Mouse (Mus musculus) layer of hippocampus, adult 11-12 months (tissue): Measurements from ENCODE around the gene Btd.
A peak's percentile ranks its signal among the peaks of the same experiment; 100 is the strongest.
"Not testable (repeated sequence)": the region's sequence is repeated elsewhere in the genome, so short reads cannot be mapped to it uniquely, and the experiment has no call there.

ENCODE experiments used
- DNase-seq: peaks from one replicate; pipeline ENCODE4 v3.0.0; 2022; ENCODE audit warnings: low spot score

Btd gene

GRCm38 (mm10) chr14:31640890-31641505 is at the start of gene Btd, which contains the start of gene Hacl1:
TSS of gene Btd (plus strand) at chr14:31641028.
TSS of gene Hacl1 (minus strand) at chr14:31641286.
- peak; percentile 90 for DNase-seq

DNA sequence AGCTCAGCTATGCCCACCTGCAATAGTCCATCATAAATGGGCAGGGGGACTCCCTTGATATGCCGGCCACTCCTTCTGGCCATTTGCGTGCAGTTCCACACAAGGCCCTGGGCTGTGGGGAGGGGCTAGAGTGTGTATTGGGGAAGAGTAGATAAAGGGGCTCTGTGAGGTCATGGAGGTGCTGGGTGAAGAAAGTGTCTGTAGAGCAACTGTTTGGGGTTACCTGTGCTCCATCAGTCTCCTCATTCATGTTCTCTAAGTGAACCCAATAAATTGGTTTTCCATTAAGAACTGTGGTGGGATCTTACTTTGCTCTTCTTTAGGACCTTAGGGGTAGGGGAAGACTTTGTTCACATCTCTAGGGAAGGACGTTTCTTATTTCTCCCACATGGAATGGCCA is 49.6 kb upstream of the Btd start, which contains the start of gene Colq:
Gene Colq, minus strand, starts transcription at position 101 of the 400 bp plus-strand sequence.
- no peak for DNase-seq

DNA sequence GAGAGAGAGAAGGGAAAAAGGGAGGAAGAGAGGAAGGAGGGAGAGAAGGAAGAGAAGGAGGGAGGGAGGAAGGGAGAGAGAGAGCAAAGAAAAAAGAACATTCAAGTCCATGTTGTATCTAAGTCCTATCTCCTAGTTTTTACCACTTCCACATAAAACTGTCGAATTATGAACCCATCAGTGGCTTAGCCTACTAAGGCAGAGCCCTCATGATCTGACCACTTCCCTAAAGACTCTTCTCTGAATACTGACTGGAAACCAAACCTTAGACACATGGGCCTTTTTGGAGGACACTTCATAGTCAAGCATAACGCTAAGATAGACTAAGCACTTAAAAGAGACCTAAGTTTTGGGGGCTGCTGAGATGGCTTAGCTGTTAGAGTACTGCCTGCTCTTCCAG is 47.8 kb upstream of the Btd start:
- no peak for DNase-seq

- DNase-seq = no peak
Measured at GRCm38 (mm10) chr14:31594693-31595092, 46.1 kb upstream of the Btd start.

DNA sequence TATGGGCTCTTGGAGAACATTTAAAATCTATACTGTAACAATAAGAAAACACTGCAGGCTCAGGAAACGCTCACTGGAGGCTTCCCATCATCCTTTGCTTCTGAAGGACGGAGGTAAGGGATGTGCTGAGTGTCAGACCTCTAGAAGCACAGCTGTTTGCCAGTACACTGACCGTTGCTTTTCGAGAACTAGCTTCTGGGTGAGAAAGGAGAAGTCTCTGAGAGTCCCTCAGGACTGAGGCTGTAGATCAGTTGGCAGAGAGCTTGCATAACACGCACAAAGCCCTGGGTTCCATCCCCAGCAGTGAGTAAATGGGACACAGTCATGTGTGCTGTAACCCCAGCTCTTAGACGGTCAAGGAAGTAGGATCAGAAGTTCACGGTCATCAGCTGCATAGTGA is 44.4 kb upstream of the Btd start:
- DNase-seq = no peak

- DNase-seq = no peak
Measured at GRCm38 (mm10) chr14:31597446-31597845, 43.4 kb upstream of the Btd start.

GRCm38 (mm10) chr14:31601908-31602615 is 38.8 kb upstream of the Btd start:
- no peak for DNase-seq

DNA sequence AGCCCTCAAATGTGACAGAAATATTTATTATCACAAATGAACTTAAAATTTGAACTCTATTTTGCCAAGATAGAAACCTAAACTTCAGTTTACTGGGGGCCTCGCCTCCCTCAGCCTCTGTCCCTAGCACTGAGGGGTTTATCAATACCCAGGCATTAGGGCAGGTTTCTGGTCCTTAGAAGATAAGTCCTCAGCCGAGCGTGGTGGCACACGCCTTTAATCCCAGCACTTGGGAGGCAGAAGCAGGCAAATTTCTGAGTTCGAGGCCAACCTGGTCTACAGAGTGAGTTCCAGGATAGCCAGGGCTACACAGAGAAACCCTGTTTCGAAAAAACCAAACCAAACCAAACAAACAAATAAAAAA is 38.2 kb upstream of the Btd start:
- DNase-seq = not testable (repeated sequence)

DNA sequence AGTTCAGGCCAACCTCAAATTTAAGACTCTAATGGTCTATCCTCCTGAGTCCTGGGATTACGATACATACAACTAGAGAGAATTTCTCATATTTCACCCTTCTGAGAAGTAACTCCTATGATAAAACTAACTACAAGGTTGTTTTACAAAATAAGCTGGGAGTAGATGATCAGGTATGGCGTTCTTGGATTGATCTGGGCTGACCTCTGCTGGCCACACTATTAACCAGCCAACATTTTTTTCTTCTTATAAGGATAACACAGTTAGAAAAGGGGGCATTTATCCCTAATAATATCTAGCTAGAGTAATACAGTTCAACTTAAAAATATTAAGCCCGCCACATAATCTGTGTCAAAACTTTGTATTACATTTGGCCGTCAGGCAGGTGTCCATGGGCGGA is 35.9 kb upstream of the Btd start:
- no peak for DNase-seq

- DNase-seq = no peak
Measured at GRCm38 (mm10) chr14:31605514-31605913, 35.3 kb upstream of the Btd start.

GRCm38 (mm10) chr14:31611986-31612385 is 28.8 kb upstream of the Btd start:
- no peak for DNase-seq

- DNase-seq = no peak
Measured at GRCm38 (mm10) chr14:31613671-31614070, 27.2 kb upstream of the Btd start.

- peak; percentile 21 for DNase-seq
Measured at GRCm38 (mm10) chr14:31617204-31617603, 23.6 kb upstream of the Btd start.

DNA sequence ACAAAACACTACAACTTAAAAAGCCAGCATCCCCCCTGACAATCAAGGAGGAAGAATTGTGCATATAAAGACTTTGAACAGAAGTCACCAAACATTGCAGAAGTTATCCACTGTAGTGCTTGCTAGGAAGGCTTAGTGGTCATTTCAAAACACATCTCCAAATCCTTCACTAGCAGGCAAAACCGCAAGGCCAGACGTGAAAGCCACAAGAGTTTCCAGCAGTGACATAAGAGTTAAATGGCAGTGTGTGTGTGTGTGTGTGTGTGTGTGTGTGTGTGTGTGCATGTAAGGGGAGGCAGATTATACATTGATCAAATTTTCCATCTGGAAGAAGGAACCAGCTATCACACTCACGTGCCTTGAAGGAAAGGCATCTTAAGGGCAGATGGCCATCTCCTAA is 22.8 kb upstream of the Btd start:
- no peak for DNase-seq

- no peak for DNase-seq
Measured at GRCm38 (mm10) chr14:31620591-31621223, 20.1 kb upstream of the Btd start.

GRCm38 (mm10) chr14:31622748-31623147 is 18.1 kb upstream of the Btd start:
- no peak for DNase-seq

DNA sequence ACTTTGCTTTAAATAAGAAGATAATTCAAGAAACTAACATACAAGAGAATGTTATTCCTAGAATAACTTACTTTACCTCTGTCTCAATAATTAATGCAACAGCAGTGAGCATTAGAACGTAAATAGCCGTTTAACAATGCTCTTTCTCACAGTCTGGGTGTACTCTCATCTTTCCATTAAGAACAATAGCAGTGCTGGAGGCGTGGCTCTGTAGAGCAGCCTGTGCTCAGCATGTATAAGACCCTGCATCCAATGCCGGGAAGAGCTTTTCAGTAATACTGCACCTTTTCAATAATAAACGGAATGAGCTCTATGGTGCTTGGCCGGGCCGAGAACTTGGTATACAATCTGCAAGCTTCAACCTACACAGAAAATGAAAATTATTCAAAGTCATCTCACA is 10.2 kb upstream of the Btd start:
- no peak for DNase-seq

DNA sequence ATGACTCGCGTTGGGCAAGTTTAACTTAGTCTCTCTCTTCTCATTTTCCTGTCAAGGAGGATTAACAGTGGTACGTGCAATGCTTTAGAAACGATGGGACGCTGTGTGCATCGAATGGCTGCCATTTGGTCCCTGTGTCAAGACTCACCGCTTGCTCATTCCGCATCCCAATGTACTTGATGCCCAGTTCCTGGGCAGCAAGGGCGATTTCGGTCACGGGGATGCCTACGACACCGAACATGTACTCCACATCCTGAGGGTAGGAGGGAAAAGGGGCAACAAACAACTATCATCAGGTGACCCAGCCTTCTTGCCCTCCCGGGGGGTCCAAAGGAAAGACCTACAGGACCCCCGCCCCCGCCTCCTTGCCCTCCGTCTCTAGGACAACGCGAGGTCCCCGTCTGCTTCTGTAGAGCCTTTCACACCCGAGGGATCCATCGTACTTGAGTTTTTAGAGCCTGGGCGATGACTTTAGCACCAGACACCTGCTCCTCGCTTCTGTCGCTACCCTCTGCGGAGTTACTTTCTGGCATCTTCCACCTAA is 410 bp upstream of the Btd start, which contains the start of gene Gm49387:
Gene Gm49387, minus strand, starts transcription at position 533 of the 544 bp plus-strand sequence.
- DNase-seq = no peak

- no peak for DNase-seq
Measured at GRCm38 (mm10) chr14:31641506-31642155, 803 bp downstream of the Btd start.

GRCm38 (mm10) chr14:31644183-31644830 is 3.5 kb downstream of the Btd start:
- DNase-seq = no peak

DNA sequence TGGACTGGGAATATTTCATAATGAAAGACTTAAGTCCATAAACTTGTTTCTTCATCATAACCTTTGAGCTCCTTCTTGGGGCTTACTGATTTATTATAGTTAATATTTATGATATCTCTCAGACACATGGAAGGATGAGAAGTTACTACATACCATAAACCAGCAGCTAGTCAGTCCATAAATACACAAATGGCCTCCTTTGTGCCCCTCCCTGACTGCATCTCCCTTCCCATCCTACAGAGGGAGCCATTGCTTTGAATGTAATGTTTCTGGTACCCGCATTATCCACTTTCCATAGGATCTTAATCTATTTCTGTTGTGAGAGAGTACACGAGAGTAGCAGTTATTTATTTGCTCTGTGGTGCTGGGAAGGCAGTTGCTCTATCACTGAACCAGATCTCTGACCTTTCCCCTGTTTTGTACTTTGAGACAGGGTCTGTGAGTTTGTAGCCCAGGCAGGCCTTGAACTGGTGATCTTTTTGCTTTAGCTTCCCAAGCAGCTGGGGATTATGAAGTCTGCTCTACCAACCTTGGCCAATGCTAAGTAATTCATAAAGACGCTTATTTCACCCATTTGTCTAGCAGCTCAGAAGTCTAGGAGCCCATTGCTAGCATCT is 4.2 kb downstream of the Btd start:
- no peak for DNase-seq
